Mouse (Mus musculus): Measurements from ENCODE around the gene Gm6614.

Gm6614 gene

GRCm38 (mm10) chr6:142011364-142011955 lies at the start of gene Gm6614:
TSS of gene Gm6614 (minus strand) at chr6:142011414.
- DNase-seq (ENCODE audit: inconsistent age in 2 of 2, low spot score in 1 of 2): no peak

- peak in 1 of 2 experiments; percentile 66 for DNase-seq (ENCODE audit: inconsistent age in 2 of 2, low spot score in 1 of 2)
These were observed 47.1 kb upstream of the Gm6614 start for GRCm38 (mm10) chr6:142058281-142058680.

GRCm38 (mm10) chr6:142047689-142048088 lies 36.5 kb upstream of the Gm6614 start:
- no peak for DNase-seq (ENCODE audit: inconsistent age in 2 of 2, low spot score in 1 of 2)

- DNase-seq (ENCODE audit: inconsistent age in 2 of 2, low spot score in 1 of 2): no peak
These were observed 34.5 kb upstream of the Gm6614 start for GRCm38 (mm10) chr6:142045746-142046145.

- DNase-seq (ENCODE audit: inconsistent age in 2 of 2, low spot score in 1 of 2): no peak
These were observed 30.7 kb upstream of the Gm6614 start for GRCm38 (mm10) chr6:142041896-142042295.

- DNase-seq (ENCODE audit: inconsistent age in 2 of 2, low spot score in 1 of 2): peak; percentile 8 to 69
These were observed 29.3 kb upstream of the Gm6614 start for GRCm38 (mm10) chr6:142040306-142041175.

GRCm38 (mm10) chr6:142035771-142036170 lies 24.6 kb upstream of the Gm6614 start:
- no peak for DNase-seq (ENCODE audit: inconsistent age in 2 of 2, low spot score in 1 of 2)

GRCm38 (mm10) chr6:142021671-142022070 lies 10.5 kb upstream of the Gm6614 start:
- DNase-seq (ENCODE audit: inconsistent age in 2 of 2, low spot score in 1 of 2): no peak

- DNase-seq (ENCODE audit: inconsistent age in 2 of 2, low spot score in 1 of 2): no peak
These were observed 24.4 kb downstream of the Gm6614 start for GRCm38 (mm10) chr6:141986772-141987171.

GRCm38 (mm10) chr6:141984644-141985043 lies 26.6 kb downstream of the Gm6614 start:
- no peak for DNase-seq (ENCODE audit: inconsistent age in 2 of 2, low spot score in 1 of 2)

GRCm38 (mm10) chr6:141962420-141962819 lies 48.8 kb downstream of the Gm6614 start:
- no peak for DNase-seq (ENCODE audit: inconsistent age in 2 of 2, low spot score in 1 of 2)

- DNase-seq (ENCODE audit: inconsistent age in 2 of 2, low spot score in 1 of 2): no peak
These were observed 49.4 kb downstream of the Gm6614 start for GRCm38 (mm10) chr6:141961861-141962260.

- no peak for DNase-seq (ENCODE audit: inconsistent age in 2 of 2, low spot score in 1 of 2)
These were observed 50.7 kb downstream of the Gm6614 start for GRCm38 (mm10) chr6:141960482-141960881.

- no peak for DNase-seq (ENCODE audit: inconsistent age in 2 of 2, low spot score in 1 of 2)
These were observed 64.4 kb downstream of the Gm6614 start, which contains the start of gene Slco1a1 for GRCm38 (mm10) chr6:141946862-141947261. TSS of gene Slco1a1 (minus strand) at chr6:141946962.

GRCm38 (mm10) chr6:141940451-141940850 lies 70.8 kb downstream of the Gm6614 start:
- no peak for DNase-seq (ENCODE audit: inconsistent age in 2 of 2, low spot score in 1 of 2)
